Mouse (Mus musculus) kidney, adult 2 months (tissue): ENCODE measurements around the gene Tmem104. TPM values are rescaled to one million over a fixed set of nuclear protein-coding genes. Genes with fewer than 3 reads are reported as not detected.
A peak's percentile ranks its signal among the peaks of the same experiment; 100 is the strongest.

Experiments
- DNase-seq: peaks from one replicate; pipeline ENCODE4 v3.0.0; 2021
- H3K27ac ChIP-seq: fragments of 200-500 bp; 2 replicates; pipeline ENCODE4 v1.5.1; 2012; ENCODE audit warnings: low read depth, low read length, control low read depth, inconsistent platforms; ENCODE audit not compliant: insufficient read depth
- H3K27me3 ChIP-seq: fragments of 200-500 bp; replicated peaks from 2 replicates; pipeline ENCODE4 v1.6.1; 2012; ENCODE audit warnings: mild to moderate bottlenecking, moderate library complexity, low read length, inconsistent platforms; ENCODE audit not compliant: control insufficient read depth, insufficient read depth
- H3K36me3 ChIP-seq: fragments of 200-500 bp; 2 replicates; pipeline ENCODE4 v1.6.1; 2012; ENCODE audit warnings: mild to moderate bottlenecking, moderate library complexity, low read length, inconsistent platforms; ENCODE audit not compliant: control insufficient read depth, insufficient read depth
- H3K4me1 ChIP-seq: fragments of 200-500 bp; 2 replicates; pipeline ENCODE4 v1.6.1; 2011; ENCODE audit warnings: low read length; ENCODE audit not compliant: control insufficient read depth, insufficient read depth
- H3K4me3 ChIP-seq: fragments of 200-500 bp; 2 replicates; pipeline ENCODE4 v1.5.1; 2011; ENCODE audit warnings: mild to moderate bottlenecking, low read depth, low read length, control low read depth; ENCODE audit not compliant: insufficient read depth
- CTCF ChIP-seq: fragments of 200-500 bp; conservative IDR thresholded peaks from 2 replicates; pipeline ENCODE4 v1.5.1; 2011; ENCODE audit warnings: low read depth, mild to moderate bottlenecking, control low read depth, low read length, moderate library complexity, mixed read lengths; ENCODE audit not compliant: insufficient read depth, insufficient read length
- POLR2A ChIP-seq: fragments of 200-500 bp; IDR thresholded peaks from one replicate; pipeline ENCODE4 v1.6.1; 2011; ENCODE audit warnings: low read depth, low read length, control low read depth
- WGBS: fragments of 180-500 bp; shearing (Covaris S2); methylation state at CpG from one replicate; pipeline ENCODE4 v1.1.7; 2018; 5-methylcytosine and 5-hydroxymethylcytosine counted together
- polyA plus RNA-seq: library from polyadenylated mRNA; depleted of rRNA; stranded (reverse); fragments of >200 nt; gene quantifications from 2 replicates; pipeline ENCODE4 v1.2.3, GENCODE M21; 2012; rRNA removed

Tmem104 gene
- polyA plus RNA-seq, 1 experiment, result 14.8 TPM

- no peaks in the 10 kb centered on the region for H3K27me3 ChIP-seq
- TF ChIP-seq POLR2A (no peak), CTCF (no peak)
- no peaks in the 10 kb centered on the region for H3K36me3 ChIP-seq
- H3K4me3 ChIP-seq, result no peak overlapping the region
- 0 out of 2 replicates have a peak overlapping the region, but pooled peaks have one; percentile 14 for H3K27ac ChIP-seq
- 47% methylated on average over 6 of the region's 6 CpGs for WGBS
- 0 out of 2 replicates have a peak, but pooled peaks cover 2% of the 10 kb centered on the region for H3K4me1 ChIP-seq
- peak; percentile 86 for DNase-seq
Observed at GRCm38 (mm10) chr11:115290919-115291318, 103.6 kb downstream of the Tmem104 start.

- no peak for TF ChIP-seq POLR2A
- TF ChIP-seq CTCF, result no peak
- 81% methylated on average over 10 of the region's 10 CpGs for WGBS
- Histone ChIP-seq H3K4me3 (no peak overlapping the region), H3K36me3 (no peaks in the 10 kb centered on the region), H3K27me3 (no peaks in the 10 kb centered on the region), H3K27ac (no peak overlapping the region), H3K4me1 (0 out of 2 replicates have a peak, but pooled peaks cover 2% of the 10 kb centered on the region)
- no peak for DNase-seq
Observed at GRCm38 (mm10) chr11:115291503-115291902, 104.2 kb downstream of the Tmem104 start.

GRCm38 (mm10) chr11:115292631-115293375 is 105.5 kb downstream of the Tmem104 start:
- peak; percentile 64 for DNase-seq
- H3K36me3 ChIP-seq, result no peaks in the 10 kb centered on the region
- TF ChIP-seq CTCF (no peak), POLR2A (no peak)
- 47% methylated on average over 14 of the region's 14 CpGs for WGBS
- H3K4me1 ChIP-seq, result 0 out of 2 replicates have a peak, but pooled peaks cover 2% of the 10 kb centered on the region
- H3K27ac ChIP-seq, result peak overlapping the region; percentile 93
- H3K4me3 ChIP-seq, result no peak overlapping the region
- H3K27me3 ChIP-seq, result no peaks in the 10 kb centered on the region

- Histone ChIP-seq H3K4me1 (0 out of 2 replicates have a peak, but pooled peaks cover 2% of the 10 kb centered on the region), H3K27ac (peak overlapping the region; percentile 58), H3K4me3 (peak overlapping the region; percentile 52), H3K27me3 (no peaks in the 10 kb centered on the region), H3K36me3 (no peaks in the 10 kb centered on the region)
- no peak for DNase-seq
- WGBS, result 78% methylated on average over 11 of the region's 11 CpGs
- TF ChIP-seq CTCF (no peak), POLR2A (no peak)
Observed at GRCm38 (mm10) chr11:115295939-115296338, 108.7 kb downstream of the Tmem104 start.

Other genes starting within 250 kb of the Tmem104 start
- 0.72 TPM in 1 of 2 replicates, not detected in the other for gene Cd300c, start 218.3 kb upstream of the Tmem104 start, polyA plus RNA-seq
- 1.2 and 1.8 TPM in 2 replicates for gene Cd300ld, start 197.6 kb upstream of the Tmem104 start, polyA plus RNA-seq
- 2.7 and 3.9 TPM in 2 replicates for gene Cd300c2, start 185.6 kb upstream of the Tmem104 start, polyA plus RNA-seq
- 0.19 and 0.39 TPM in 2 replicates for gene Cd300ld2, start 171.3 kb upstream of the Tmem104 start, polyA plus RNA-seq
- gene Cd300ld4, start 160.5 kb upstream of the Tmem104 start, polyA plus RNA-seq, result 2.3 TPM in 1 of 2 replicates, not detected in the other
- 0.86 and 3.6 TPM in 2 replicates for gene Cd300ld5, start 149.7 kb upstream of the Tmem104 start, polyA plus RNA-seq
- gene Cd300ld3, start 139.1 kb upstream of the Tmem104 start, polyA plus RNA-seq, result 8.1 and 15.8 TPM in 2 replicates
- gene Cd300e, start 125.3 kb upstream of the Tmem104 start, polyA plus RNA-seq, result 0.12 and 0.13 TPM in 2 replicates
- 0.42 and 1.1 TPM in 2 replicates for gene Rab37, start 96.1 kb upstream of the Tmem104 start, polyA plus RNA-seq
- gene Cd300lf, start 53.5 kb upstream of the Tmem104 start, polyA plus RNA-seq, result 0.29 and 1.2 TPM in 2 replicates
- gene Slc9a3r1, start 24.1 kb upstream of the Tmem104 start, polyA plus RNA-seq, result 229 and 239 TPM in 2 replicates
- 32.4 and 35.3 TPM in 2 replicates for gene Nat9, start 372 bp downstream of the Tmem104 start, polyA plus RNA-seq
- 0.34 and 0.42 TPM in 2 replicates for gene Grin2c, start 79.8 kb downstream of the Tmem104 start, polyA plus RNA-seq
- 18.0 and 21.0 TPM in 2 replicates for gene Fdxr, start 89.6 kb downstream of the Tmem104 start, polyA plus RNA-seq
- 14.0 and 18.1 TPM in 2 replicates for gene Fads6, start 110.2 kb downstream of the Tmem104 start, polyA plus RNA-seq
- gene Otop2, start 119.7 kb downstream of the Tmem104 start, polyA plus RNA-seq, result not detected in 2 replicates
- gene Ush1g, start 134.6 kb downstream of the Tmem104 start, polyA plus RNA-seq, result 0.04 and 0.05 TPM in 2 replicates
- 0.07 and 0.13 TPM in 2 replicates for gene Otop3, start 147.2 kb downstream of the Tmem104 start, polyA plus RNA-seq
- gene Hid1, start 180.3 kb downstream of the Tmem104 start, polyA plus RNA-seq, result 5.4 and 6.1 TPM in 2 replicates
- 5.3 and 5.6 TPM in 2 replicates for gene Cdr2l, start 194.4 kb downstream of the Tmem104 start, polyA plus RNA-seq
- gene Mrpl58, start 216.3 kb downstream of the Tmem104 start, polyA plus RNA-seq, result 145 and 146 TPM in 2 replicates
- 296 and 478 TPM in 2 replicates for gene Atp5h, start 232.5 kb downstream of the Tmem104 start, polyA plus RNA-seq
- gene Kctd2, start 232.6 kb downstream of the Tmem104 start, polyA plus RNA-seq, result 35.4 and 37.8 TPM in 2 replicates